Mouse (Mus musculus) common myeloid progenitor, adult 5-6 weeks (primary cell): ENCODE data around the gene Ccr10. TPM values are rescaled to one million over a fixed set of nuclear protein-coding genes. Genes with fewer than 3 reads are reported as not detected.
"Not testable (repeated sequence)": the region's sequence is repeated elsewhere in the genome, so short reads cannot be mapped to it uniquely, and the experiment has no call there.

ENCODE experiments used
- ATAC-seq: replicated peaks from 2 replicates; pipeline ENCODE4 v1.8.0; 2016; ENCODE audit warnings: low read depth, mild to moderate bottlenecking, moderate TSS enrichment, inconsistent platforms; ENCODE audit not compliant: poor library complexity, severe bottlenecking
- total RNA-seq: library from RNA; stranded (forward); fragments of 200-1000, 187-1606 nt; gene quantifications from 2 replicates; pipeline ENCODE4 v1.2.3, GENCODE M21; 2017

Ccr10 gene
- total RNA-seq, 1 experiment from 2014 or later: not detected

- no peak for ATAC-seq
Measured at GRCm38 (mm10) chr11:101173112-101173511, 2.1 kb downstream of the Ccr10 start.

- ATAC-seq: no peak
Measured at GRCm38 (mm10) chr11:101172434-101172815, 2.8 kb downstream of the Ccr10 start.

GRCm38 (mm10) chr11:101171721-101172433, 3.4 kb downstream of the Ccr10 start:
- ATAC-seq: no peak

DNA sequence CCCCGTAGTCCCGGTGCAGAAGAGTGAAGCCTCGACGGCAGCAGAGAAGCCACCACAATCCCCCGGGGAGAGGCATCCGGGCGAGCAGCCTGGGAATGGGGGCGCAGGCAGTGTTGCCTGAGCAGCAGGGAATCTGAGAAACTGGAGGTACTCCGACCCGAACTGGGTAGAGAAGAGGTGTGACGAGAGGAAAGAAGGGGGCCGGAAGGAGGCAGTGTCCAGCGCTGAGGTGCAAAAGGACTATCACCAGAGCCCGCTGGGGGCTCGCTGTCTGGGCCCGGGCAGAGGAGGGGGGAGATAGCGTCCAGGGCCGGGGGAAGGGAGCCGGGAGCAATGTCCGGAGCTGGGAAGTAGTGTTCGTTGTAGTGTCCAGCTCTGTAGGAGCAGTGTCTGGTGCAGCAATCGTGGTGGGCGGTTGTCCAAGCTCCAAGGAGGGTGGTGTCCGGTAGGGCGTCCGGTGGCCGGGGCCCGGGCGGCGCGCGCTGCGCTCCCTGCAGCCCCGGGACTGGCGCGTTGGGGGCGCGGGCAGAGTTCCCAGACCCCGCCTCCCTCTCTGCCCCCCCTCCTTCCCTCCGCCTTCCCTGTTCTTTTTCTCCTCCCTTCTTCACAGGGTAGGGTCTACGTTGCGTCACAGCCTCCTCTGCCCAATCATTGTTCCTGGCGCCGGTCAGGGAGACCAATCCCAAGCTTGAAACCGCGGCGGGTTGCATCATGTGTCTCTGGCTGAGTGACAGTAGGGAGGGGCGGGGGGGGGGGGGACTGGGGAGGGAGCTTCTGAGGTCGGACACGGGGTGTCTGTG, 4.2 kb downstream of the Ccr10 start, which contains the start of gene Plekhh3:
TSS of gene Plekhh3 (minus strand) at position 541 of the 800 bp plus-strand sequence.
- ATAC-seq: peak; percentile 70

- ATAC-seq: no peak
Measured at GRCm38 (mm10) chr11:101170354-101170810, 4.9 kb downstream of the Ccr10 start, which contains the start of gene Cntnap1. Cntnap1 (plus strand) TSS chr11:101170523.

DNA sequence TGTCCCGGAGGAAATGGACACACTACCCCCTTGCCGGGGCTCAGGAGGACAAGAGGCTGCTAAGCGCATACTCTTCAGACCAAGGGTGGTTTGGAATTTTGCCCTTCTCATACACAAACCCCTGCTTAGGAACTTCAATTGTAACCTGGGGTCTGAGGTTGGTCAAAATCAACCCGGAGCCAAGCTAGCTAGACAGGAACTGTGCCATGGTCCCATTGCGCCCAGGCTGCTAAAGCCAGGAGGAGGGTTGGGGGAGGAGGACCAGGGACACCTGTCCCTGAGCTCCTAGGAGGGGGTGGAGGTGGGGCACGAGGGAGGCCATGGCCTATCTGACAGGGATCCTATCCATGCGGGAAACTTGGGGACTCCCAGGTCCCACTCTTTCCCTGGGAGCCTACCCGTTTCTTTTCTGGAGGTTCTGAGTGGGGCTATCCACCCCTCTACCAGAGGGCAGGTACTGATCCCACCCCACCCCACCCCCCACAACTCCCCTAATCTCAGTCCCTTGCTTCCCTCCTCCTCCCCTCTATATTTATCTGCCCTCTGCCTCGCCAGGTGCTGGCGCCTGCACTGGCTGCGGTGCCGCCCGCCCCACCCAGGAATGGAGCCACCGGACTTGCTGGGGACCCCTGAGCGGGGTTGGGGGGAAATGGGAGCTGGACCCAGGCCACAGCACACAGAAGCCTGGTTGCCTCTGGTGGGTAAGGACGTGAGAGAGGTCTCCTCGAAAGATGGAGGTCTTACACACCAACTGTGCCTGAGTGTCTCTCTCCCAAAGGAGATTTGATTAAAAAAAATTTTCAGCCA, 5.7 kb downstream of the Ccr10 start:
- no peak for ATAC-seq

DNA sequence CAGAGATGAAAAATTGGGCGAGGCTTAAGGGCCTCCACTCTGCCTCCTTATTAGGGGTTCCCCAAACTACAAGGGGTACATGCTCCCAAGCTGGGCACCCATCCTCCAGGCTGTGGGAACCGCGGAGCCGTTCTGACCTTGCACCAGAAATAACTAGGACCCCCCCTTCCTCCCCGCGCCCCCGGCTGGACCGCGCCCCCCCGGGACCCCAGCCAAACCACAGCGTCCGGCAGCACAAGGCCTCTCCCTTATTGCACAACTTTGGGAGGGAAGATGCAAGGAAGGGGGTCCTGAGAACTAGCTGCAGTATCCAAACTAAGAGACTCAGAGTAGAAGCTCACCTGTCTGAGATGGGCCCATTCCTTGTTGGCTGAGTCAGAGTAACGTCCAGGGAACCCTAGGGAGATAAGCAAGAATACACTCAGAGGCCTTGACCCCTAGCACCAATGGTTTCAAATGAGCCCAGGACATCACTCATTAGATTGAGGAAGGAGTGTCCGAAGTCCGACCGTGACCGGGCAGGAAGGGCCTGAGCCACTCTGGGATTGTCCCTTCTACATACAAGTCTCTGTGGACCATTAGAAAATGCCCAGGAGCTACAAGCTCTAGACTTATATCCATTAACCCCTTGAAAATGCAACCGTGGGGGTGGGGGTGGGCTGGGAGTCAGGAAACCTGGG, 6.8 kb downstream of the Ccr10 start:
- ATAC-seq: no peak

GRCm38 (mm10) chr11:101167963-101168300, 7.3 kb downstream of the Ccr10 start:
- no peak for ATAC-seq

- no peak for ATAC-seq
Measured at GRCm38 (mm10) chr11:101167211-101167962, 7.9 kb downstream of the Ccr10 start.

GRCm38 (mm10) chr11:101166357-101166756, 8.9 kb downstream of the Ccr10 start:
- ATAC-seq: no peak

GRCm38 (mm10) chr11:101164677-101165580, 10.3 kb downstream of the Ccr10 start:
- ATAC-seq: 0 out of 2 replicates have a peak, but pooled peaks have one; percentile 16

DNA sequence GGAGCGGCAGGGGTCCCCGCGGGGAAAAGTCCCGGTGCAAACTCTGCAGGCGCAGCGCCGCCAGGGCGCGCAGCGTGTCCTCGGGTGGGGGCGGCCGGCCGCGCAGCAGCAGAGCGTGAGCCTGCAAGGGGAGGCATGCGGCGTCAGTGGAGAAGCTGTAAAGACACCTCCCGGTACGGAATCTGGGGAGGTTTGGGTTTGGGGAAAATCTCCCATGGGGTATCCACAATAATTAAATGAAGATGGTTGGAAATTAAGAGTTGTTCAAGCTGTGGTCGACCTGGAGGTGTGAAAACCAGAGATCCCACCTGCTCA, 10.9 kb downstream of the Ccr10 start:
- ATAC-seq: no peak

DNA sequence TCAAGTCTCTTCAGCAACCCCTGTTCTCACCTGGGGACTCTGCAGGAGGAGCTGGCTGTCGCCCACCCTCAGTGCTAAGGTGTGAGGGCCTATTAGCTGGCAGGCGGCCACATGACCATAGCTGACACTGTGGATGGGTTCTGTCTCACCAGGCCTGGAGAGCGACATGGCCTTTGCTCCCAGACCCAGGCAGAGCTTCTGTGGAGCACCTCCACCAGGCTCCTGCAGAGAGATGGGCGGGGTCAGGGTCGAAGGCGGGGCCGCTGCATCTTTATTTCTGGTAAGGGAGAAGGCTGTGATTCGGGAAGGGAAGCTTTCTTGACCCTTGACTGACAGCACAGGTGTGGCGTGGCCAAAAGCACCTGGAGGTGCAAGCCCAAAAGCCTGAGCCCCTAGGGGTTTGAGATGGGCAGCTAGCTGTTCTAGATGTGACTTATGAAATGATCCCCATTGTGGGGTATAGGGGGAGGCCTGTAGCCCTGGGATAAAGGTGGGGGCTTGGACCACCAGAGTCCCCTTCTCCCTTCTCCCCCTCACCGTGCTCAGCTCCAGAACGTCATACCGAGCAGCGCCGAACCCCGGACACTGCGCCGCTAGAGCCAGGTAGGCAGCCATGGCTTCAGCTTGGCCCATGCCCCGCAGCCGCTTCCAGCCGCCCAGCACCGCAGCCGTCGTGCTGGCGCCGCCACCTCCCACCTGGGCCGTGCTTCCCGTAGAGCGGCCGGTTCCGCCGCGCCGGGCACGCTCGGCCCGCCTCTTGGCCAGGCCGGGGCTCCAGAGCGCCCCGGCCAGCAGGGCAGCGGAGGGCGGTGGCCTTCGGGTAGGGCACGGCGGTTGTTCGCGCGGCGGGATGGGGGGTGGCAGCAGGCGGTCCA, 11.5 kb downstream of the Ccr10 start:
- ATAC-seq: no peak

DNA sequence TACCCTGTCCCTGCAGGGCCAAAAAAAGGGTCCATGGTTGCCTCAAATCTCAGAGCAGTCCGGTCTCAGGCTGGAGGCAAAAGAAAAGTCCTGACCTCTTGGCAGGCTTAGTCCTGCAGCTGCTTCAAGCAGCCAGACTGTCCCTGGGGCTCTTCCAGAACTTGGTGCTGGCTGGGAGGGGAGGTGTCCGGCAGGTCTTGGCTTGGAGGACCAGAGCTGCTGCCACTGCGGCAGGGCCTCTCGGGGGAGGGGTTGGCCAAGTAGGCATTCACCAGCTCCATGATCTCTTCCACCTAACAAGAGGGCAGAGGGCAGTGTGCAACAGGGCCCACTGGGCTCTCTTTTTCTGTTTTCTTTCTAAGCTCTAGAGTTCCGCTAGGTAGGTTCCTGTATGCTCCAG, 12.5 kb downstream of the Ccr10 start:
- ATAC-seq: no peak

- ATAC-seq: no peak
Measured at GRCm38 (mm10) chr11:101162301-101162700, 12.9 kb downstream of the Ccr10 start.

DNA sequence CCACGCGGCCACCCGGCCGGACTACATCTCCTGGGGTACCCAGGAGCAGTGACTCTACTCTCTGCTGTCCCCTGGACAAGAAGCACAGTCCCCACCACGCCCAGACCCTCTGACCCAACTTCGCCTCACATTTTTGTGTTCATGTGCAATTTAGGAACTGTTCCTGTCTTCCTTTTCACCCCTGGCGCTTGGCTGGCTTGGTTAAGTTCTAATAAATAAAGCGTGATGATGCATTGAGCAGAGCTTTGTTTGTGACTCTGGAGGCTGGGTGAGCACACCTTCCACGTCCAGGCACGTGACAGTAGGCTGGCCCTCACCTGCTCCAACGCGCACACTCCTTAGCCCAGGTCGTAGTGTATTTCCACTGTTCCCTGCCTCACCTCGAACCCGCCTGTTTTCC, 13.7 kb downstream of the Ccr10 start:
- ATAC-seq: no peak

- not testable (repeated sequence) for ATAC-seq
Measured at GRCm38 (mm10) chr11:101160981-101161505, 14.2 kb downstream of the Ccr10 start.
